Mouse (Mus musculus) bone marrow macrophage, adult 2 months (primary cell): ENCODE results near the gene Ubr2.

ENCODE experiments used
- CTCF ChIP-seq: IDR thresholded peaks from 2 replicates; pipeline ENCODE4 v1.5.1; 2012; ENCODE audit warnings: low read depth, mild to moderate bottlenecking, low read length, moderate library complexity
- POLR2A ChIP-seq: IDR thresholded peaks from 2 replicates; pipeline ENCODE4 v1.6.1; 2012; ENCODE audit warnings: mild to moderate bottlenecking, low read depth, low read length, borderline replicate concordance

DNA sequence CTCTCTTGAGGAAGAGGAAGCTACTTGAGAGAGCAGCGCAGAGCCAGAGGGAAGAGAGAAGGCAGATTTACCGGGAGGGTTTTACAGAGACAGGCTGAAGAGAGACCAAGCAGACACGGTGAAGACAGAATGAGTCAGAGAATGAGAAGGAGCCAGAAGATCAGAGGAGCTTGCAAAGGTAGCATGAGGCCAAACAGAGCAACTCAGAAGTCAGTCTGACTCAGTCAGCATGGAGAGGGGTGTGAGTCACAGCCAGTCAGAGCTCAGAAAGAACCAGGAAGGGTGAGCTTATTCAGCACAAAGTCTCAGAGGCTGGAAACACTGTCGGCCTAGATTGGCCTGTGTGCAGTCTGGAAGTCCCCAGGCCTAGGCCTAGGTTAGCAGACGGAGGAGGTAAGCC is 77.4 kb downstream of the Ubr2 start:
- TF ChIP-seq CTCF = no peak
- no peak for TF ChIP-seq POLR2A
